Mouse (Mus musculus) lung, embryonic 16.5 days (tissue): ENCODE measurements around the gene Vcpkmt. TPM values are rescaled to one million over a fixed set of nuclear protein-coding genes. Genes with fewer than 3 reads are reported as not detected.
"Not testable (repeated sequence)": the region's sequence is repeated elsewhere in the genome, so short reads cannot be mapped to it uniquely, and the experiment has no call there.

Experiments
- ATAC-seq: fragments of 200-750 bp; cut with Nextera tagmentation; 2 replicates; pipeline ENCODE4 v1.8.0; 2017; ENCODE audit warnings: low read depth, mild to moderate bottlenecking, moderate library complexity
- H3K27ac ChIP-seq: fragments of 300-500 bp; sonication (generic); 2 replicates; pipeline ENCODE4 v1.5.1; 2014; ENCODE audit warnings: mild to moderate bottlenecking, control low read depth, low read length
- H3K27me3 ChIP-seq: fragments of 300-500 bp; sonication (generic); 2 replicates; pipeline ENCODE4 v1.6.1; 2014; ENCODE audit warnings: low read depth, low read length, mixed read lengths; ENCODE audit not compliant: control insufficient read depth, insufficient read depth
- H3K36me3 ChIP-seq: fragments of 300-500 bp; sonication (generic); 2 replicates; pipeline ENCODE4 v1.6.1; 2014; ENCODE audit warnings: low read length; ENCODE audit not compliant: control insufficient read depth, insufficient read depth
- H3K4me1 ChIP-seq: fragments of 300-500 bp; sonication (generic); replicated peaks from 2 replicates; pipeline ENCODE4 v1.6.1; 2014; ENCODE audit warnings: low read length, mixed read lengths; ENCODE audit not compliant: control insufficient read depth, insufficient read depth
- H3K4me2 ChIP-seq: fragments of 300-500 bp; sonication (generic); 2 replicates; pipeline ENCODE4 v1.6.1; 2014; ENCODE audit warnings: low read depth, low read length, control low read depth
- H3K4me3 ChIP-seq: fragments of 300-500 bp; sonication (generic); 2 replicates; pipeline ENCODE4 v1.5.1; 2014; ENCODE audit warnings: mild to moderate bottlenecking, low read length, control low read depth
- H3K9ac ChIP-seq: fragments of 300-500 bp; sonication (generic); 2 replicates; pipeline ENCODE4 v1.6.1; 2014; ENCODE audit warnings: low read length, control low read depth
- H3K9me3 ChIP-seq: fragments of 300-500 bp; sonication (generic); 2 replicates; pipeline ENCODE4 v1.6.1; 2016; ENCODE audit warnings: low read length; ENCODE audit not compliant: control insufficient read depth
- WGBS: fragments of 180-500 bp; shearing (Covaris S2); extraction: QIAGEN DNeasy Blood & Tissue Kit; methylation state at CpG from one replicate; pipeline ENCODE4 v1.1.7; 2014; 5-methylcytosine and 5-hydroxymethylcytosine counted together
- polyA plus RNA-seq: library from polyadenylated mRNA; unstranded; fragments of >200 nt; fragmentation: Nextera tagmentation; extraction: Ambion mirVana; gene quantifications from 2 replicates; pipeline ENCODE4 v1.2.1, GENCODE M21; 2015

Gene Vcpkmt
- polyA plus RNA-seq, 1 experiment from 2014 or later: 19.9 TPM

DNA sequence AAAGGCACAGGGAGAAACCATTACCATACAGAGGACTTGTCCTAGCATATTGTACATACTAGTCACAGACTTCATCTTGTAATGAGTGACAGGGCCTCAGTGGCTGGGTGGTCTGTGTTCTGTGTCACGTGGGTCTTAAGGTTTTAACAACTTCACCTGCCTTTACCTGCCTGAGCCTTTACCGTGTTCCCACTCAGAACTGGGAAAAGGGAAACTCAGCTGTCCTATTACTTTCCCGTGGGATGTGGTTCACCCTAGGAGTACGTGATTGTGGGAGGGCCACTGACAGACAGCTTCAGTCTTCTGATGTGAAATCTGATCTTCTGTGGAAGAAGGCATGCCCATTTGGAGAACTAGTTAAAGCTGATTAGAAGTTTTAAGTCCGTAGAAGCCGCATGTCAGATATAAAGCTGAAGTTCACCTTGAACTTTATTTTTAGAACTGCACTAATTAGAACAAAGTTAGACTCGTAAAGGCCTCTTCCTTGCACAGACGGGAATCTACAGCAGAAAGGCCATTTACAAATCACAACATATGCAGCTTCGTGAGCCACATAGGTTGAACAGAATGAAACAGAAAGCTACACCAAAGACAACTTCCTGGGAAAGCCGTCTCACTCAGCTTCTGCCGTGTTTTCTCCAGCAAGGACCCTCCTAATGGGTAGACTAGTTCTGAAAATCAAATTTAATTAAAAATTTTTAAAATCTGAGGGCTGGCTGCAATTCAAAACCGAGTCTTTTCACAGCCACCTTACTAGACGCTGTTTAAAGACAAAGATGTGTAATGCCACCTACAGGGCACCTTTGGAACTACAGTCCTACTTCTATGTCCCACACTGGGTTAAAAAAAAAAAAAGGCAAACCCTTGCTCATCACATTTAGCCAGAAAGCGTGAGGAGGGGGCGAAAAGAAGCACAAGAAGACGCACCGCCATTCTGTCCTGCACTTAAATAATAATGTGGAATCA is 8.6 kb downstream of the Vcpkmt start:
- 22% methylated on average over 17 of the region's 17 CpGs for whole genome bisulfite sequencing
- Histone ChIP-seq H3K36me3 (peaks cover 16% of the 10 kb centered on the region), H3K27me3 (no peaks in the 10 kb centered on the region), H3K4me1 (no peaks in the 10 kb centered on the region; the same call in 1 of the 2 replicates), H3K4me2 (peak overlapping the region; percentile 57), H3K4me3 (peak overlapping the region; percentile 46), H3K27ac (peak overlapping the region; percentile 10; the same call in 1 of the 2 replicates), H3K9ac (peak overlapping the region; percentile 64), H3K9me3 (no peaks in the 10 kb centered on the region)
- peak; percentile 69 for ATAC-seq

DNA sequence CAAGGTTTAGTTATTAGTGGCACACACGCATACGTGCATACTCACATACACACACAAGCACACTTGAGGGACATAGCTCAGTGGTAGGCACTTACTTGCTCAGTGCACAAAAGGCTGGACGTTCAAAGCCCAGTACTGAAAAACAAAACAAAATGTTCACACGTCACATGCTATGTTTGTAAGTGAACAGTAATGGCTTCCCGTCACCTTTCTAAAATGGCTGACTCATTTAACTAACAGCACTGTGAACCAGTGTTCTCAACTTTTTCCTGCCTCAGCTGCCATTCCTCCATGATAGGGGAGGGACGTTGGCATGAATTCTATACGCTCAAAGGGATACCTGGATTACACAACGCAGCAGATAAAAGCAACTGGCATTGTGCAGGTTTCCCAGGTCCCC is 9.6 kb downstream of the Vcpkmt start:
- no peak for ATAC-seq
- H3K9ac ChIP-seq: no peak overlapping the region
- no peaks in the 10 kb centered on the region for H3K9me3 ChIP-seq
- H3K4me1 ChIP-seq: no peaks in the 10 kb centered on the region; the same call in 1 of the 2 replicates
- WGBS: 79% methylated on average over 8 of the region's 8 CpGs
- no peak overlapping the region for H3K4me3 ChIP-seq
- H3K27ac ChIP-seq: no peak overlapping the region
- no peak overlapping the region for H3K4me2 ChIP-seq
- H3K27me3 ChIP-seq: no peaks in the 10 kb centered on the region
- H3K36me3 ChIP-seq: peaks cover 16% of the 10 kb centered on the region

DNA sequence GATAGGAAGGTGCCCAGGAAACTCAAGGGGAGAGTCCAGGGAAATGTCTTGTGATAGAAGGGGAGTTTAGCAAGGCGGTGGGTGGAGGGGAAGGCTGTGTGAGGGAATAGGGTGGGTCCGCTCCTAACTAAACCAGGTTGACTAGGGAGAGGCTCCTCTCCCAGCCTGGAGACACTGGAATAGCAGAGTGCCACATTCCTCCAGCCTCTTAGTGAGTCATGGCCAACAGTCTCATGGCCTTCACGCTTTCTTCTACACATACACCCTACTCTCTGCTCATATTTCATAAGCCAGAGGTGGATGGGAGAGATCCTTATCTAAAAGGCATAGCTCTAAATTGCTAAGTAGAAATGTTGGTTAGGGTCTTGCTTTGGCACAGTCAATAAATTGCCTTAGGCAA is 12.9 kb downstream of the Vcpkmt start:
- Histone ChIP-seq H3K27ac (no peak overlapping the region), H3K27me3 (no peaks in the 10 kb centered on the region), H3K9ac (no peak overlapping the region), H3K36me3 (no peaks in the 10 kb centered on the region), H3K4me1 (no peaks in the 10 kb centered on the region; the same call in 1 of the 2 replicates), H3K4me3 (no peak overlapping the region), H3K9me3 (no peaks in the 10 kb centered on the region), H3K4me2 (no peak overlapping the region)
- no peak for ATAC-seq
- 84% methylated on average over 3 of the region's 3 CpGs for WGBS

DNA sequence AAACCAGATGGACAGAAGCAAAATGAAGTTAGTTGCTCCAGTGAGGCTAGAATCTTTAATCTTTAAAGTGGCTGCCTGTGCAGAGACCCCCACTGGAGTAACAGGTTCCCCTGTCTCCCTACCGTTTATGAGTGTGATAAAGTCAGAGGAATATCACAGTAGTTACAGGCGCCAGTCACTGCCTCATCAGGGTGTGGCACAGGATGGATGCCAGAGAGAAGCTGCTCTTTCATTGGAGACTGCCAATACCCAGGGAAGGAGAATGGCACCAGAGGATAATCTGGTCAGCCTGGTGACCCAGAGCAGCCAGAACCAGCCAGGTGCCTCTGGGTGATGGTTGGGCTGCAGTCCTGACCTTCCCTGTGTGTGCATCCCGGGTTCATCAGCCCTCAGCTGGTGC is 14.6 kb downstream of the Vcpkmt start:
- no peak overlapping the region for H3K9ac ChIP-seq
- H3K27ac ChIP-seq: no peak overlapping the region
- no peak overlapping the region for H3K4me3 ChIP-seq
- no peaks in the 10 kb centered on the region for H3K36me3 ChIP-seq
- no peaks in the 10 kb centered on the region for H3K27me3 ChIP-seq
- H3K9me3 ChIP-seq: no peaks in the 10 kb centered on the region
- no peaks in the 10 kb centered on the region for H3K4me1 ChIP-seq
- ATAC-seq: no peak
- H3K4me2 ChIP-seq: no peak overlapping the region
- 61% methylated on average over 3 of the region's 3 CpGs for WGBS

DNA sequence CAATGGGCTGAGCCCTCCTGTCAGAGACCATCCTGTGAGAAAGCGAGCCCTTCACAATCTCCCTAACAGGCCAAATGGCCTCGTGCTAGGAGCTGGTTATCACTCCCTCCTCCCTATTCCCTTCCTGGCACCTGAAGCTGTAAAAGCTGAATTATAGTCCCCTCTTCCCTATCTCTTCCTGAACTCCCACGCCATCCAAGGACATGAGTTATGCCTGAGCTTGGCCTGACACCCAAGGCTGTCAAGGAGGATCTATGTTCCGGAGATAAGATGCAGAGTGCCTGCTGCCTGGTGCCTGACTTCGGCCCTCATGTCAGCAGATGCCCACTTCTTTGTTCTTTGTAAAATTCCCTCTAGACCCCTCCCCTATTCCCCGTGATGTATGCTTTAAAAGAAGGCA is 21.8 kb downstream of the Vcpkmt start:
- not testable (repeated sequence) for H3K9me3 ChIP-seq, H3K4me2 ChIP-seq, H3K27ac ChIP-seq, H3K9ac ChIP-seq, H3K4me1 ChIP-seq, H3K27me3 ChIP-seq, ATAC-seq, H3K4me3 ChIP-seq, H3K36me3 ChIP-seq
- 74% methylated on average over 6 of the region's 6 CpGs for WGBS

DNA sequence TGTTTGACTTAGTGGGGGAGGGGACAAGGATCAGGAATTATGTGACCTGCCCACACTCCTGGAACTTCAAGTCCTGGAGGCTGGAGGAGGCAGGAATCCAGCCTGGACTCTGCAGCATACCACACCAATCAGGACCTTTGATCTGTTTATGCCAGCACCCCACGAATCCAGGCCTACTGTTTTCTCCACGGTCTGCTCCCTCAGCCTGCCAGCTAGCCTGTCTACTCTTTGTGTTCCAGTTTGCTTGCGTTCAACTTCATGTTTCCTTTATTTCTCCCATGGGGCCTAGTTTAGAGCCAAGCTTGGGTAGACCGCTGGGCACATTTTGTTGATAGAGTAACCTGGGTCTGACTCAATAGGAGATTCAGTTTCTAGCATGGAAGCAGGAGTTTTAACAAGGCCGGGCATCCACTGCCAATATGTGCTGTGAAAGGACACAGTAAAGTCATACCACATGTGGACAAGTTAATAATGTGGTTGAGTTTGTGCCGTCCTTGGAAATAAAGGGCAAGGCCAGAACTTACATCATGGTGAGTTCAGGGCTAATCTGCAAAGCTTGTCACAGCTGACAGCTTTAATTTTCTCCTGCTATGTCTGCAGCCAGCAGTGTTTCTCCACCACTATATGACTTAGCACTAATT is 26.5 kb downstream of the Vcpkmt start:
- Histone ChIP-seq H3K9me3 (no peaks in the 10 kb centered on the region), H3K9ac (peak overlapping the region; percentile 28; the same call in 1 of the 2 replicates), H3K27me3 (no peaks in the 10 kb centered on the region), H3K4me3 (no peak overlapping the region), H3K4me1 (peaks cover 3% of the 10 kb centered on the region; the same call in 1 of the 2 replicates), H3K27ac (peak overlapping the region; percentile 46), H3K36me3 (no peaks in the 10 kb centered on the region), H3K4me2 (no peak overlapping the region)
- 54% methylated on average over 6 of the region's 6 CpGs for WGBS
- peak; percentile 57; the same call in 1 of the 2 replicates for ATAC-seq

DNA sequence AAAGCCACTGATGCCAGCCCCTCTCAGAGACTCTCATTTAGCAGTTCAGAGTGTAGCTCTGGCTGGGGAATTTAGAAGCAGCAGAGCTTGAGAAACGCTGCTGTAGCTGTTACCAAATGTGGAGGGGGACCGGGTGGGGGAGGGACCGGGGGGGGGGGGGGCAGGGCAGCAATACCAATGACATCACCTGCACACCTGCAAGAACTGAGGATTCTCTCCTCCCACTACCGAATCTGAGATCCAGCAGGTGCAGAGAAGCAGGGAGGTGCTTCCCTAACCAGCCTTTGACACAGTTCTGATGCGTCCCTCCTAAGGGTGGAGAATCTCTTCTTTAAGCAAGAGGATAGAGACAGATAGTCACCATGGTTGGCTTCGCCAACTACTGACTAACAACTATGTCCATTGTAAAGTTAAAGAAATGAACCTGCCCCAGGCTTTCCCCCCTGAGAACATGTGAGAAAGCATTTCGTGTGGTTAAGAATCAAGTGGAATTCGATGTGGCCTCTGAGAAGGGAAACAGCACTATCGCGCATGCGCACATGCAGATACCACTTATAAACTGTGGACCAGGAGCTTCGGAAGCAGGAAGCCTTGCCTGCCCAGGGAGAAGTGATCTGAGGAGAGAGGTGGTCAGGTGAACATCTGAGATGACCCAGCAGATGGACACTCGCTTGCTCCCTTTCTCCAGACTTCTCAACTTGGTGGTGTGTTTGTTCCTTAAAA is 37.2 kb downstream of the Vcpkmt start:
- H3K4me1 ChIP-seq: no peaks in the 10 kb centered on the region
- H3K36me3 ChIP-seq: no peaks in the 10 kb centered on the region
- no peak overlapping the region for H3K4me2 ChIP-seq
- WGBS: 65% methylated on average over 12 of the region's 13 CpGs
- H3K9me3 ChIP-seq: no peaks in the 10 kb centered on the region
- no peak for ATAC-seq
- no peak overlapping the region for H3K9ac ChIP-seq
- no peak overlapping the region for H3K27ac ChIP-seq
- no peak overlapping the region for H3K4me3 ChIP-seq
- no peaks in the 10 kb centered on the region for H3K27me3 ChIP-seq

DNA sequence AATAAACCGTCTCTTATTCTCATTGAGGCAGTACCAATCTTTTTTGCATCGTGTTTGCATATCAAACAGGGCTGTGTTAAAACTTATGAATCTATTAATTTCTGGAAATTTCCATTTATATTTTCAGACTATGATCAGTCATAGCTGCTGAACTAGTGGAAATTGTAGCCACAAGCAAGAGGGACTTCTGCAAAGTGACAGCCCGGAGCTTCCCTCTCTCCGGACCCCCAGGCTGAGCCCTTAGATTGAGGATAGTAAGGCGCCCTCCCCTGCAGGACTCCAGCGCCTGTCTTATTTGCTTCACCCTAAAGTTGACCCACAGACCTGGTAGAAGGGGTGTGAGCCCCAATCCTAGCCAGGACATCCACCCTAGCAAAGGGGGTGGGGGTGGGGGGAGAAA is 37.8 kb downstream of the Vcpkmt start:
- Histone ChIP-seq H3K4me1 (no peaks in the 10 kb centered on the region), H3K4me3 (no peak overlapping the region), H3K9me3 (no peaks in the 10 kb centered on the region), H3K36me3 (no peaks in the 10 kb centered on the region), H3K4me2 (no peak overlapping the region), H3K27ac (no peak overlapping the region), H3K9ac (no peak overlapping the region), H3K27me3 (no peaks in the 10 kb centered on the region)
- no peak for ATAC-seq
- WGBS: 84% methylated on average over 6 of the region's 6 CpGs

DNA sequence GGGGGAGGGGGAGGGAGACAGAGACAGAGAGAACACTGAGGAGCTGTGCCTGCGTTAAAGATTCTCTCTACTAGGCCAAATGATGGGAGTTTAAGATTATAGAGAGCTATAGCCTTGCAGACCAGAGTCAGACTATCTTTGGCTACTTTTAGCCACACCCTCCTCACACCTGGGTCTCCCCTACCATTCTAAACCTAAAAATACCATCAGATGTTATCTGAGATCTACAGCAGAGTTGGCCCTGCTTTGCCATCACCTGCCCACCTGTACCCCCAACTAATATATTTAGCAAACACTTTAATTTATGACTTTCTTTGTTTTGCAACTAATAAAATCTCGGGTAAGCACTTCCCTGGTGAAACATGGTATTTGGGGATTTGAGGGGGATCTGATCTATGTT is 38.3 kb downstream of the Vcpkmt start:
- no peaks in the 10 kb centered on the region for H3K9me3 ChIP-seq
- no peaks in the 10 kb centered on the region; the same call in 1 of the 2 replicates for H3K4me1 ChIP-seq
- H3K4me2 ChIP-seq: no peak overlapping the region
- no peak overlapping the region for H3K4me3 ChIP-seq
- H3K9ac ChIP-seq: no peak overlapping the region
- H3K27ac ChIP-seq: no peak overlapping the region
- no peaks in the 10 kb centered on the region for H3K36me3 ChIP-seq
- WGBS: 45% methylated on average over 2 of the region's 2 CpGs
- ATAC-seq: no peak
- H3K27me3 ChIP-seq: no peaks in the 10 kb centered on the region
